Mouse (Mus musculus) liver, adult 2 months (tissue): ENCODE measurements around the gene Trappc3.

ENCODE experiments used
- CTCF ChIP-seq: fragments of 200-500 bp; IDR thresholded peaks from 2 replicates; pipeline ENCODE4 v1.5.1; 2011; ENCODE audit warnings: low read depth, low read length, control low read depth
- POLR2A ChIP-seq: fragments of 200-500 bp; IDR thresholded peaks from 2 replicates; pipeline ENCODE4 v1.6.1; 2011; ENCODE audit warnings: low read length, control low read depth; ENCODE audit not compliant: insufficient read depth; ENCODE audit errors: extremely low read depth

DNA sequence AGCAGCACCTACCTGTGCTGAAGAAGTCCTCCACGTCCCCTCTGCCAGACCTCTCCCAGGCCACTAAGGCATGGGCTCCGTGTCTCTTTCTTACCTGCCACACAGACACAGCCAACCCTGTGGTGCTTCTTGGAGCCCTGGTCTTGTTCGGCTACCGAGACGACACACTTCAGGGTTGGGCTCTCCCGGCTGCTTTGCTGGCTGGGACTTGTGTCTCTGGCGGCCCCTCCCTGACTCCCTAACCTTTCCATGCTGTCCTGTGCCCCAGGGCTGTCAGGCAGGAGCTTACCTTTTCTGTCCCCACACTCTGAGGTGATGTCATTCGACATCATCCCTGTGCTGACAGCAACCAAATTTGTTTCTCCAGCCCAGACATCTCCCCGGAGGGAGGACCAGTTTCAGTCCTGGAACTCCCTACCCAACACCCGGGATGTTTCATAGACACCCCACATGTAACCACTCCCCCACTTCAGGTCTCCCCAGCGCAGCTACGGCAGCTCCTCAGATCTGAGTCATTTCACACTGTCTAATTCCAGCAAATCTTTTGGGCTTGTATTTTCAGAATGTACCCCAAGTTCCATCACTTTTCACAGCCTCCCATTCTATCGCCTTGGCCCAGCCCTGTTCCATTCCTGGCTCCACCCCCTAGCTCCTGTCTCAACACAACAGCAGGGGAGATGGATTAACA, 15.8 kb upstream of the Trappc3 start:
- TF ChIP-seq CTCF: no peak
- TF ChIP-seq POLR2A: no peak
